Comparison of ENCODE assay signal across 7 mouse cellular contexts in genomic region chr6:145862739-145863064, GRCm38 (mm10). TPM values are rescaled to one million over a fixed set of nuclear protein-coding genes. Genes with fewer than 3 reads are reported as not detected.
DNase-seq lines count a peak whose midpoint lies in the region; ATAC-seq and TF ChIP-seq lines count a peak whose summit lies in the region.

No protein-coding gene starts in this region.

- H3K9me3 ChIP-seq in lung, embryonic 14.5 days (ENCODE audit: low read depth, low read length): no peaks in the 10 kb centered on the region
- H3K9me3 ChIP-seq in intestine, embryonic 16.5 days (ENCODE audit: control insufficient read depth, low read length): no peaks in the 10 kb centered on the region
- no peaks in the 10 kb centered on the region for H3K9me3 ChIP-seq in neural tube, embryonic 14.5 days (ENCODE audit: control insufficient read depth, low read length)

- peaks cover 59% of the 10 kb centered on the region for H3K27me3 ChIP-seq in lung, embryonic 14.5 days (ENCODE audit: insufficient read depth, low read length)
- H3K27me3 ChIP-seq in intestine, embryonic 16.5 days (replicated peaks; ENCODE audit: control insufficient read depth, insufficient read depth, low read length): peaks cover 43% of the 10 kb centered on the region
- peaks cover 24% of the 10 kb centered on the region; the same call in 1 of the 2 replicates for H3K27me3 ChIP-seq in neural tube, embryonic 14.5 days (ENCODE audit: control insufficient read depth, insufficient read depth, low read length)

- H3K36me3 ChIP-seq in lung, embryonic 14.5 days (ENCODE audit: insufficient read depth): no peaks in the 10 kb centered on the region
- no peaks in the 10 kb centered on the region for H3K36me3 ChIP-seq in intestine, embryonic 16.5 days (ENCODE audit: control insufficient read depth, insufficient read depth, low read length)
- no peaks in the 10 kb centered on the region for H3K36me3 ChIP-seq in neural tube, embryonic 14.5 days (ENCODE audit: control insufficient read depth, insufficient read depth, low read length)

- no peak overlapping the region for H3K27ac ChIP-seq in lung, embryonic 14.5 days (ENCODE audit: low read depth)
- no peak overlapping the region for H3K27ac ChIP-seq in embryonic fibroblast, embryonic 13.5 days (ENCODE audit: insufficient read depth, low read length)
- no peak overlapping the region for H3K27ac ChIP-seq in intestine, embryonic 16.5 days (ENCODE audit: low read length)
- no peak overlapping the region; the same call in 1 of the 2 replicates for H3K27ac ChIP-seq in neural tube, embryonic 14.5 days (ENCODE audit: low read depth, low read length)

- peak overlapping the region; percentile 60 for H3K4me3 ChIP-seq in lung, embryonic 14.5 days (ENCODE audit: low read depth, low read length)
- H3K4me3 ChIP-seq in embryonic fibroblast, embryonic 13.5 days (ENCODE audit: insufficient read depth, low read length): peak overlapping the region; percentile 47
- peak overlapping the region; percentile 63 for H3K4me3 ChIP-seq in intestine, embryonic 16.5 days (ENCODE audit: low read length)
- peak overlapping the region; percentile 54 for H3K4me3 ChIP-seq in neural tube, embryonic 14.5 days (ENCODE audit: low read depth, low read length)

- TF ChIP-seq CTCF in lung, embryonic 14.5 days (IDR thresholded peaks at IDR 0.05; ENCODE audit: low read depth): no peak
- TF ChIP-seq CTCF in embryonic fibroblast, embryonic 13.5 days (IDR thresholded peaks at IDR 0.05; ENCODE audit: borderline replicate concordance, insufficient read depth, low read length): no peak

- H3K4me1 ChIP-seq in lung, embryonic 14.5 days (ENCODE audit: insufficient read depth): peaks cover 5% of the 10 kb centered on the region; the same call in 1 of the 2 replicates
- H3K4me1 ChIP-seq in embryonic fibroblast, embryonic 13.5 days (ENCODE audit: control insufficient read depth, insufficient read depth, low read length): no peaks in the 10 kb centered on the region
- peaks cover 15% of the 10 kb centered on the region; the same call in 1 of the 2 replicates for H3K4me1 ChIP-seq in intestine, embryonic 16.5 days (ENCODE audit: control insufficient read depth, insufficient read depth, low read length)
- H3K4me1 ChIP-seq in neural tube, embryonic 14.5 days (ENCODE audit: control insufficient read depth, insufficient read depth, low read length): peaks cover 14% of the 10 kb centered on the region

- WGBS in lung, embryonic 14.5 days: under 1% methylated on average over 35 of the region's 35 CpGs
- 1% methylated on average over 35 of the region's 35 CpGs for WGBS in intestine, embryonic 16.5 days
- WGBS in neural tube, embryonic 14.5 days: under 1% methylated on average over 33 of the region's 35 CpGs

- TF ChIP-seq POLR2A in embryonic fibroblast, embryonic 13.5 days (IDR thresholded peaks at IDR 0.05; ENCODE audit: low read depth, low read length): no peak

- peak overlapping the region; percentile 88 for H3K4me2 ChIP-seq in lung, embryonic 14.5 days
- peak overlapping the region; percentile 99 for H3K4me2 ChIP-seq in intestine, embryonic 16.5 days (ENCODE audit: low read depth, low read length)
- peak overlapping the region; percentile 100 for H3K4me2 ChIP-seq in neural tube, embryonic 14.5 days (ENCODE audit: low read depth, low read length)

- H3K9ac ChIP-seq in lung, embryonic 14.5 days: peak overlapping the region; percentile 50
- H3K9ac ChIP-seq in intestine, embryonic 16.5 days (ENCODE audit: low read depth, low read length): peak overlapping the region; percentile 64
- H3K9ac ChIP-seq in neural tube, embryonic 14.5 days (replicated peaks; ENCODE audit: low read depth, low read length): peak overlapping the region; percentile 68

- ATAC-seq in lung, embryonic 14.5 days (ENCODE audit: insufficient read depth): no peak
- ATAC-seq in intestine, embryonic 16.5 days: no peak
- no peak for ATAC-seq in neural tube, embryonic 14.5 days (ENCODE audit: low read depth)

- no peak for DNase-seq in lung, embryonic 14.5 days
- no peak for DNase-seq in lung, postnatal 25 days (ENCODE audit: low spot score)
- DNase-seq in right cerebral cortex, adult 18-20 months: no peak
- no peak for DNase-seq in adrenal gland, adult 8-10 months

RNA-seq across cellular contexts. Expression of gene Bhlhe41, which starts 2.7 kb away (rescaled TPM):
- polyA plus RNA-seq in lung, embryonic 14.5 days (2014; fragmentation: Nextera tagmentation; extraction: Ambion mirVana): 0.53 and 1.1 TPM in 2 replicates
- polyA plus RNA-seq in embryonic fibroblast, embryonic 13.5 days (2011; ENCODE audit: insufficient read length, low read depth, missing spikeins): 8.0 and 9.3 TPM in 2 replicates
- 0.77 and 0.83 TPM in 2 replicates for polyA plus RNA-seq in intestine, embryonic 16.5 days (2015; fragmentation: Nextera tagmentation; extraction: Ambion mirVana)
- 4.9 and 6.6 TPM in 2 replicates for polyA plus RNA-seq in neural tube, embryonic 14.5 days (2014; fragmentation: Nextera tagmentation; extraction: Ambion mirVana)
- 10 to 100 TPM; 21.7 to 62.2 (median 33.0) TPM for total RNA-seq in adrenal gland, adult 8-10 months (2022)
